Mouse (Mus musculus): ENCODE results near the gene Slc50a1. TPM values are rescaled to one million over a fixed set of nuclear protein-coding genes. Genes with fewer than 3 reads are reported as not detected.

The Slc50a1 gene
- total RNA-seq, 2 experiments from 2014 or later: 55.0 to 65.0 TPM

Other genes starting within 250 kb of the Slc50a1 start
- 34.0 and 34.2 TPM in 2 replicates for gene Rusc1, start 177.3 kb downstream of the Slc50a1 start, total RNA-seq (2014; fragmentation: Nextera tagmentation)
- 11.4 and 19.3 TPM in 2 replicates for gene Rusc1, start 177.3 kb downstream of the Slc50a1 start, total RNA-seq (2017)
- gene Gm43738, start 169.5 kb downstream of the Slc50a1 start, total RNA-seq (2014; fragmentation: Nextera tagmentation): not detected in 2 replicates
- not detected in 2 replicates for gene Gm43738, start 169.5 kb downstream of the Slc50a1 start, total RNA-seq (2017)
- 161 and 178 TPM in 2 replicates for gene Fdps, start 168.6 kb downstream of the Slc50a1 start, total RNA-seq (2014; fragmentation: Nextera tagmentation)
- gene Fdps, start 168.6 kb downstream of the Slc50a1 start, total RNA-seq (2017): 198 and 245 TPM in 2 replicates
- gene Pklr, start 134.4 kb downstream of the Slc50a1 start, total RNA-seq (2014; fragmentation: Nextera tagmentation): 0.32 TPM in 1 of 2 replicates, not detected in the other
- 0.26 and 0.43 TPM in 2 replicates for gene Pklr, start 134.4 kb downstream of the Slc50a1 start, total RNA-seq (2017)
- gene Hcn3, start 110.4 kb downstream of the Slc50a1 start, total RNA-seq (2014; fragmentation: Nextera tagmentation): 0.77 TPM in 1 of 2 replicates, not detected in the other
- 0.56 and 0.82 TPM in 2 replicates for gene Hcn3, start 110.4 kb downstream of the Slc50a1 start, total RNA-seq (2017)
- 74.6 and 80.2 TPM in 2 replicates for gene Clk2, start 105.8 kb downstream of the Slc50a1 start, total RNA-seq (2014; fragmentation: Nextera tagmentation)
- 51.8 and 67.1 TPM in 2 replicates for gene Clk2, start 105.8 kb downstream of the Slc50a1 start, total RNA-seq (2017)
- 59.6 and 99.0 TPM in 2 replicates for gene Scamp3, start 93.1 kb downstream of the Slc50a1 start, total RNA-seq (2014; fragmentation: Nextera tagmentation)
- 32.9 and 37.2 TPM in 2 replicates for gene Scamp3, start 93.1 kb downstream of the Slc50a1 start, total RNA-seq (2017)
- 23.9 and 27.2 TPM in 2 replicates for gene Fam189b, start 87.4 kb downstream of the Slc50a1 start, total RNA-seq (2014; fragmentation: Nextera tagmentation)
- gene Fam189b, start 87.4 kb downstream of the Slc50a1 start, total RNA-seq (2017): 2.5 and 2.9 TPM in 2 replicates
- 39.7 and 74.2 TPM in 2 replicates for gene Gba, start 67.6 kb downstream of the Slc50a1 start, total RNA-seq (2014; fragmentation: Nextera tagmentation)
- gene Gba, start 67.6 kb downstream of the Slc50a1 start, total RNA-seq (2017): 49.3 and 50.5 TPM in 2 replicates
- not detected in 2 replicates for gene Thbs3, start 55.4 kb downstream of the Slc50a1 start, total RNA-seq (2014; fragmentation: Nextera tagmentation)
- 0.13 TPM in 1 of 2 replicates, not detected in the other for gene Thbs3, start 55.4 kb downstream of the Slc50a1 start, total RNA-seq (2017)
- gene Mtx1, start 43.5 kb downstream of the Slc50a1 start, total RNA-seq (2014; fragmentation: Nextera tagmentation): 78.6 and 102 TPM in 2 replicates
- 76.4 and 114 TPM in 2 replicates for gene Mtx1, start 43.5 kb downstream of the Slc50a1 start, total RNA-seq (2017)
- not detected in 2 replicates for gene Muc1, start 41.5 kb downstream of the Slc50a1 start, total RNA-seq (2014; fragmentation: Nextera tagmentation)
- 0.04 TPM in 1 of 2 replicates, not detected in the other for gene Muc1, start 41.5 kb downstream of the Slc50a1 start, total RNA-seq (2017)
- 312 and 315 TPM in 2 replicates for gene Krtcap2, start 24.6 kb downstream of the Slc50a1 start, total RNA-seq (2014; fragmentation: Nextera tagmentation)
- 376 and 384 TPM in 2 replicates for gene Krtcap2, start 24.6 kb downstream of the Slc50a1 start, total RNA-seq (2017)
- 3.7 and 6.0 TPM in 2 replicates for gene Trim46, start 24.3 kb downstream of the Slc50a1 start, total RNA-seq (2014; fragmentation: Nextera tagmentation)
- gene Trim46, start 24.3 kb downstream of the Slc50a1 start, total RNA-seq (2017): 0.52 and 2.8 TPM in 2 replicates
- 31.2 and 122 TPM in 2 replicates for gene Dpm3, start 11.2 kb downstream of the Slc50a1 start, total RNA-seq (2014; fragmentation: Nextera tagmentation)
- 86.0 and 91.7 TPM in 2 replicates for gene Dpm3, start 11.2 kb downstream of the Slc50a1 start, total RNA-seq (2017)
- gene Efna1, start 10.6 kb upstream of the Slc50a1 start, total RNA-seq (2014; fragmentation: Nextera tagmentation): not detected in 2 replicates
- not detected in 2 replicates for gene Efna1, start 10.6 kb upstream of the Slc50a1 start, total RNA-seq (2017)
- gene Efna3, start 52.4 kb upstream of the Slc50a1 start, total RNA-seq (2014; fragmentation: Nextera tagmentation): not detected in 2 replicates
- gene Efna3, start 52.4 kb upstream of the Slc50a1 start, total RNA-seq (2017): not detected in 2 replicates
- 0.66 and 2.1 TPM in 2 replicates for gene Efna4, start 67.5 kb upstream of the Slc50a1 start, total RNA-seq (2014; fragmentation: Nextera tagmentation)
- not detected in 2 replicates for gene Efna4, start 67.5 kb upstream of the Slc50a1 start, total RNA-seq (2017)
- 42.7 and 80.7 TPM in 2 replicates for gene Adam15, start 79.4 kb upstream of the Slc50a1 start, total RNA-seq (2014; fragmentation: Nextera tagmentation)
- 34.8 and 44.8 TPM in 2 replicates for gene Adam15, start 79.4 kb upstream of the Slc50a1 start, total RNA-seq (2017)
- not detected in 2 replicates for gene Dcst2, start 91.4 kb upstream of the Slc50a1 start, total RNA-seq (2014; fragmentation: Nextera tagmentation)
- gene Dcst2, start 91.4 kb upstream of the Slc50a1 start, total RNA-seq (2017): not detected in 2 replicates
- gene Dcst1, start 94.7 kb upstream of the Slc50a1 start, total RNA-seq (2014; fragmentation: Nextera tagmentation): not detected in 2 replicates
- not detected in 2 replicates for gene Dcst1, start 94.7 kb upstream of the Slc50a1 start, total RNA-seq (2017)
- gene Zbtb7b, start 124.2 kb upstream of the Slc50a1 start, total RNA-seq (2014; fragmentation: Nextera tagmentation): 8.5 and 18.6 TPM in 2 replicates
- gene Zbtb7b, start 124.2 kb upstream of the Slc50a1 start, total RNA-seq (2017): 7.5 and 14.0 TPM in 2 replicates
- 0.64 and 2.1 TPM in 2 replicates for gene Lenep, start 132.2 kb upstream of the Slc50a1 start, total RNA-seq (2014; fragmentation: Nextera tagmentation)
- not detected in 2 replicates for gene Lenep, start 132.2 kb upstream of the Slc50a1 start, total RNA-seq (2017)
- gene Flad1, start 141.3 kb upstream of the Slc50a1 start, total RNA-seq (2014; fragmentation: Nextera tagmentation): 27.5 and 41.7 TPM in 2 replicates
- gene Flad1, start 141.3 kb upstream of the Slc50a1 start, total RNA-seq (2017): 15.3 and 16.2 TPM in 2 replicates
- 178 and 260 TPM in 2 replicates for gene Cks1b, start 147.8 kb upstream of the Slc50a1 start, total RNA-seq (2014; fragmentation: Nextera tagmentation)
- 194 and 212 TPM in 2 replicates for gene Cks1b, start 147.8 kb upstream of the Slc50a1 start, total RNA-seq (2017)
- 51.2 and 75.8 TPM in 2 replicates for gene Shc1, start 147.9 kb upstream of the Slc50a1 start, total RNA-seq (2014; fragmentation: Nextera tagmentation)
- 37.7 and 49.1 TPM in 2 replicates for gene Shc1, start 147.9 kb upstream of the Slc50a1 start, total RNA-seq (2017)
- gene Pygo2, start 159.6 kb upstream of the Slc50a1 start, total RNA-seq (2014; fragmentation: Nextera tagmentation): 18.9 and 35.2 TPM in 2 replicates
- 8.8 and 8.9 TPM in 2 replicates for gene Pygo2, start 159.6 kb upstream of the Slc50a1 start, total RNA-seq (2017)
- gene Pbxip1, start 166.1 kb upstream of the Slc50a1 start, total RNA-seq (2014; fragmentation: Nextera tagmentation): 9.7 TPM in 2 replicates
- 7.8 and 12.2 TPM in 2 replicates for gene Pbxip1, start 166.1 kb upstream of the Slc50a1 start, total RNA-seq (2017)
- 13.3 and 20.7 TPM in 2 replicates for gene Pmvk, start 184.0 kb upstream of the Slc50a1 start, total RNA-seq (2014; fragmentation: Nextera tagmentation)
- 9.5 and 22.8 TPM in 2 replicates for gene Pmvk, start 184.0 kb upstream of the Slc50a1 start, total RNA-seq (2017)
- gene Kcnn3, start 249.6 kb upstream of the Slc50a1 start, total RNA-seq (2014; fragmentation: Nextera tagmentation): not detected in 2 replicates
- gene Kcnn3, start 249.6 kb upstream of the Slc50a1 start, total RNA-seq (2017): not detected in 2 replicates

Data from granulocyte monocyte progenitor cell, adult 5-6 weeks (primary cell).